Mouse (Mus musculus) stomach, postnatal 0 days (tissue): ENCODE measurements around the gene Kif21b.

Source experiments
- CTCF ChIP-seq: IDR thresholded peaks from 2 replicates; pipeline ENCODE4 v1.5.1; 2016; ENCODE audit warnings: antibody characterized with exemption, low read depth, mild to moderate bottlenecking, moderate library complexity
- EP300 ChIP-seq: optimal IDR thresholded peaks from 2 replicates; pipeline ENCODE3; 2016; ENCODE audit warnings: antibody characterized with exemption

GRCm38 (mm10) chr1:136130951-136131558, at the start of gene Kif21b:
- no peak for TF ChIP-seq CTCF
- no peak for TF ChIP-seq EP300
